Mouse (Mus musculus): ENCODE data around the gene Nupl1.

DNA sequence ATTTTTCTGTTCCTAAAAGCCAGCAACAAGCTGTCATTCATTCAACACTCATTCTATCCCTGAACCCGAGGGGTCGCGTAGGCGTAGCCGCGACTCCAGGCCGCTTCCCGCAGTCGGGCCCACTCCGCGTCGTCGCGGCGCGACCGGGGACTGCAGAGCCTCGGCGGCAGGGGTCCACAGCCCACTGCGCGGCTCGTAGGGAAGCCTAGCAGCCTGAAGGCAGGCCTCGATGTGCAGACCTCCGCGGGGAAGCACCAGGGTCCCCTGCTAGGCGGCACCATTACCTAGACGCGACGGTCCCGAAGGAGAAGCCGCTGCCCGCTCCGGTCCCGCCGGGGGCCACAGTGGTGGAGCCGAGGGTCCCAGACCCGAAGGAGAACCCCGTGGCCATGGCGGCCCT, 352 bp downstream of the Nupl1 start:
- no peak for TF ChIP-seq ZC3H11A (IDR thresholded peaks at IDR 0.05; ENCODE audit: borderline replicate concordance, low read depth, low read length)
- TF ChIP-seq ZNF384 (IDR thresholded peaks at IDR 0.05; ENCODE audit: low read depth, low read length), result no peak
- TF ChIP-seq HCFC1 (IDR thresholded peaks at IDR 0.05; ENCODE audit: borderline replicate concordance, insufficient read depth, low read length), result no peak
